Mouse (Mus musculus): Measurements from ENCODE around the gene Tmem94.

- no peak for TF ChIP-seq CHD2 (IDR thresholded peaks at IDR 0.05; ENCODE audit: low read depth, low read length)
- no peak for TF ChIP-seq ZNF384 (IDR thresholded peaks at IDR 0.05; ENCODE audit: low read depth, low read length)
- TF ChIP-seq MAFK (IDR thresholded peaks at IDR 0.05; ENCODE audit: insufficient read depth, low read depth, low read length), result no peak
- peak; percentile 14; the same call in 1 of the 2 replicates for TF ChIP-seq HCFC1 (IDR thresholded peaks at IDR 0.05; ENCODE audit: borderline replicate concordance, insufficient read depth, low read length)
- TF ChIP-seq ZC3H11A (IDR thresholded peaks at IDR 0.05; ENCODE audit: borderline replicate concordance, low read depth, low read length), result no peak
These were observed 58.8 kb downstream of the Tmem94 start, which contains the start of gene Llgl2 for GRCm38 (mm10) chr11:115823774-115824740.
